Mouse (Mus musculus): ENCODE data around the gene Eomes. TPM values are rescaled to one million over a fixed set of nuclear protein-coding genes. Genes with fewer than 3 reads are reported as not detected.

Eomes gene
- polyA plus RNA-seq, 1 experiment from 2014 or later, result 0.09 TPM

DNA sequence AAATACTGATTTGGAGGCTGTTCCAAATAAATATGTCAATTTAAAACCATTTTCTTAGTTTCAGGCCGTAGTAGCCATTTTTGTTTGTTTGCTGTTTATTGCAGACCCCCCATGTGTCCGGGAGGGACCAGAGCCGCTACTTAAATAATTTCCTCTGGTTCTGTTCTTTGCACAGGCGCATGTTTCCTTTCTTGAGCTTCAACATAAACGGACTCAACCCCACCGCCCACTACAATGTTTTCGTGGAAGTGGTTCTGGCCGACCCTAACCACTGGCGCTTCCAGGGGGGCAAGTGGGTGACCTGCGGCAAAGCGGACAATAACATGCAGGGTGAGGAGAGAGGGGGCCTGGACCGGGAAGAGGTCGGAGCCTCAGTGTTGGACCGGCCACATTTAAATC lies 2.3 kb downstream of the Eomes start:
- H3K9ac ChIP-seq (ENCODE audit: low read length), result no peak overlapping the region
- no peaks in the 10 kb centered on the region for H3K9me3 ChIP-seq (replicated peaks; ENCODE audit: control insufficient read depth, low read length)
- no peak overlapping the region for H3K4me2 ChIP-seq (ENCODE audit: low read depth, low read length)
- H3K4me3 ChIP-seq (replicated peaks; ENCODE audit: low read length), result no peak overlapping the region
- peaks cover 86% of the 10 kb centered on the region for H3K27me3 ChIP-seq (ENCODE audit: control insufficient read depth, insufficient read depth, low read length)
- H3K4me1 ChIP-seq (ENCODE audit: control insufficient read depth, insufficient read depth, low read length), result peaks cover 18% of the 10 kb centered on the region; the same call in 1 of the 2 replicates
- H3K27ac ChIP-seq (ENCODE audit: low read length), result no peak overlapping the region
- no peaks in the 10 kb centered on the region for H3K36me3 ChIP-seq (ENCODE audit: control insufficient read depth, insufficient read depth, low read length)
- 5% methylated on average over 14 of the region's 14 CpGs for WGBS
- no peak for ATAC-seq (ENCODE audit: insufficient read depth, low FRiP score)

DNA sequence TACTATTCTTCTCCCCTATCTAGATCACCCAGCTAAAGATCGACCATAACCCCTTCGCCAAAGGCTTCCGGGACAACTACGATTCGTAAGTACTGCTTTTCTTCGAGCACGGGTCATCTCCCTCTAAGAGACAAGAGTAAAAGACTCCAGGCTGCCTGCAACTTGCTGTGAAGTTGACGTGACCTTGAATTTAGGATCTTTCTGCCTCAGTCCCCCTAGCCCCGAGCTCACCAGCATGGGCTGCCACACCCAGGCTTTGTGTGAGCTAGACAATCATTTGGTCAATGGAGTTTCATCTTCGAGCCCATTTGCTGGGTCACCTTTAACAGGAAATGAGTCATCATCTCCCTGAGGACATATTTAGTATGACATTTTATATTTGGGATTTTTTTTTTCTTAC lies 4.2 kb downstream of the Eomes start:
- Histone ChIP-seq H3K27ac (ENCODE audit: low read length) (no peak overlapping the region), H3K9me3 (replicated peaks; ENCODE audit: control insufficient read depth, low read length) (no peaks in the 10 kb centered on the region), H3K27me3 (ENCODE audit: control insufficient read depth, insufficient read depth, low read length) (peaks cover 84% of the 10 kb centered on the region), H3K4me1 (ENCODE audit: control insufficient read depth, insufficient read depth, low read length) (peaks cover 18% of the 10 kb centered on the region; the same call in 1 of the 2 replicates), H3K4me3 (replicated peaks; ENCODE audit: low read length) (no peak overlapping the region), H3K9ac (ENCODE audit: low read length) (no peak overlapping the region), H3K4me2 (ENCODE audit: low read depth, low read length) (no peak overlapping the region), H3K36me3 (ENCODE audit: control insufficient read depth, insufficient read depth, low read length) (no peaks in the 10 kb centered on the region)
- ATAC-seq (ENCODE audit: insufficient read depth, low FRiP score), result no peak
- WGBS, result 79% methylated on average over 10 of the region's 10 CpGs

DNA sequence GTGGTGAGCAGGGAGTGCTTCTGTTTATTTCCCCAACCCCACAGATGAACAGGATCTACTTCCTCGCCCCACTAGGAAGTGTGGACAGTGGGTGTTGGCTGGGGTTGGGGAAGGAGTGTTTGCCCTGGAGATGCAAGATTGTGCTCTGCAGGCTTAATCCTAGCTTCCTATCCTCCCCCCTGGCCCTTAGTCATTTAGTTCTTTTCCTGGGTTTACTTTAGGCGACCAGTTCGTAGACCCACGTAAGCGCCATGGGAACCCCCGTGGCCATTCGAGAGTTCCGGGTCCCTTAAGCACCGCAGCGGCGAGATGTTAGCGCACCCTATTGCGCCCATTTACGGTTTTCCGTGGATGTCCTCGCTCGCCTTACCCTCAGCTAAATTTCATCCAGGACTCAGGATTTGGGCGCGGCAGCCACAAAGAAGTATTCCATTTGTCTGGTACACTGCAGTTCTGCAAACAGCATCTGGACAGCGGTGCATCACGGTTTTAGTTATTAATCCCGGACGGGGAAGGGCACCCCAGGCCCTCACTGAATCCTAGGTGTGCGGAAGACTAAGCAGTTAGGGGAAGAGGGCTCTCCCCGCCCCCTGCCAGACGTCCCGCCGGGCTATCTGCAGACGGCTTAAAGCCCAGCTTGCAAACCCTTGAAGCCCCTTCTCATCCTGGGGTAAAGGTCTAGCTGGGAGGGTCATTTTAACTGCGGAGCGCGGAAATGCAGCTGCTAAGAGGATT lies 8.5 kb downstream of the Eomes start:
- no peaks in the 10 kb centered on the region for H3K36me3 ChIP-seq (ENCODE audit: control insufficient read depth, insufficient read depth, low read length)
- H3K27ac ChIP-seq (ENCODE audit: low read length), result no peak overlapping the region
- H3K4me1 ChIP-seq (ENCODE audit: control insufficient read depth, insufficient read depth, low read length), result peaks cover 10% of the 10 kb centered on the region
- peaks cover 59% of the 10 kb centered on the region for H3K27me3 ChIP-seq (ENCODE audit: control insufficient read depth, insufficient read depth, low read length)
- H3K4me3 ChIP-seq (replicated peaks; ENCODE audit: low read length), result 0 out of 2 replicates have a peak overlapping the region, but pooled peaks have one; percentile 9
- 2% methylated on average over 32 of the region's 32 CpGs for WGBS
- H3K9ac ChIP-seq (ENCODE audit: low read length), result no peak overlapping the region
- no peak for ATAC-seq (ENCODE audit: insufficient read depth, low FRiP score)
- H3K4me2 ChIP-seq (ENCODE audit: low read depth, low read length), result peak overlapping the region; percentile 14; the same call in 1 of the 2 replicates
- H3K9me3 ChIP-seq (replicated peaks; ENCODE audit: control insufficient read depth, low read length), result no peaks in the 10 kb centered on the region

DNA sequence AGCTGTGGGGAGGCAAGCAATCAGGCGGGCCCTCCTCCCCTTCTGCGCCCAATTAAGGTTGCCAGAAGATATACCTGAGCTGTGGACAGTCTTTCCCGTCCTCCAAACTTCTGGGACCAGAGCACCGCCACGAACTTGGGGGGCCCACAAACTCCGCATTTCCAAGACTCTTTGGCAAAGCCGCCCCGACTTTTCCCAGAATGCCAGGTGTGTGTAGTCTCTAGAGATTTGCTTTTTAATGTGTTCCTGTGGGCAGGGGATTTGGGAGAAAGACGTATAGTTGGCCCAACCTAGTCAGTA lies 9.0 kb downstream of the Eomes start:
- H3K36me3 ChIP-seq (ENCODE audit: control insufficient read depth, insufficient read depth, low read length), result no peaks in the 10 kb centered on the region
- ATAC-seq (ENCODE audit: insufficient read depth, low FRiP score), result no peak
- no peak overlapping the region for H3K27ac ChIP-seq (ENCODE audit: low read length)
- peaks cover 55% of the 10 kb centered on the region for H3K27me3 ChIP-seq (ENCODE audit: control insufficient read depth, insufficient read depth, low read length)
- WGBS, result 3% methylated on average over 9 of the region's 9 CpGs
- H3K4me3 ChIP-seq (replicated peaks; ENCODE audit: low read length), result no peak overlapping the region
- peaks cover 10% of the 10 kb centered on the region for H3K4me1 ChIP-seq (ENCODE audit: control insufficient read depth, insufficient read depth, low read length)
- peak overlapping the region; percentile 14; the same call in 1 of the 2 replicates for H3K4me2 ChIP-seq (ENCODE audit: low read depth, low read length)
- H3K9me3 ChIP-seq (replicated peaks; ENCODE audit: control insufficient read depth, low read length), result no peaks in the 10 kb centered on the region
- H3K9ac ChIP-seq (ENCODE audit: low read length), result no peak overlapping the region

DNA sequence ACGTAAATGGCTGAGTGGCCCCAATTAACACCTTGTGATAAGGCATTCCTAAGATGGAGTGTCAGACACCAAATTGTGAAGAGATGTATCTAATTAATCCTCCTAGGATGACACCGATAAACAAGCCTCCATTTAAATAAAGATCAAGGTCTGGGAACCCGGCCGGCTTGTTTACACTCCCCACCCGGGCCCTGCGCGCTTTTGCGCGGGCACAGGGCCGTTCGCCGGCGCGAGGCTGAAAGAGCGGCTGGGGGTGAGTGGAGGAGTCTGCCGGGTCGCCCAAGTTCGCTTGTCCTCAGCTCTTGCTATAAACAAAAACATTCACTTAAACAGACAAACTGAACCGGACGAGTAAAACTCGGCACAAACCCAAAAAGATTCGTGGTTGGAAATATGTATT lies 9.6 kb downstream of the Eomes start:
- H3K4me2 ChIP-seq (ENCODE audit: low read depth, low read length), result peak overlapping the region; percentile 61
- H3K9ac ChIP-seq (ENCODE audit: low read length), result no peak overlapping the region
- peaks cover 10% of the 10 kb centered on the region for H3K4me1 ChIP-seq (ENCODE audit: control insufficient read depth, insufficient read depth, low read length)
- H3K36me3 ChIP-seq (ENCODE audit: control insufficient read depth, insufficient read depth, low read length), result no peaks in the 10 kb centered on the region
- H3K27ac ChIP-seq (ENCODE audit: low read length), result no peak overlapping the region
- under 1% methylated on average over 22 of the region's 22 CpGs for WGBS
- H3K9me3 ChIP-seq (replicated peaks; ENCODE audit: control insufficient read depth, low read length), result no peaks in the 10 kb centered on the region
- H3K4me3 ChIP-seq (replicated peaks; ENCODE audit: low read length), result peak overlapping the region; percentile 46
- no peak for ATAC-seq (ENCODE audit: insufficient read depth, low FRiP score)
- peaks cover 50% of the 10 kb centered on the region for H3K27me3 ChIP-seq (ENCODE audit: control insufficient read depth, insufficient read depth, low read length)

DNA sequence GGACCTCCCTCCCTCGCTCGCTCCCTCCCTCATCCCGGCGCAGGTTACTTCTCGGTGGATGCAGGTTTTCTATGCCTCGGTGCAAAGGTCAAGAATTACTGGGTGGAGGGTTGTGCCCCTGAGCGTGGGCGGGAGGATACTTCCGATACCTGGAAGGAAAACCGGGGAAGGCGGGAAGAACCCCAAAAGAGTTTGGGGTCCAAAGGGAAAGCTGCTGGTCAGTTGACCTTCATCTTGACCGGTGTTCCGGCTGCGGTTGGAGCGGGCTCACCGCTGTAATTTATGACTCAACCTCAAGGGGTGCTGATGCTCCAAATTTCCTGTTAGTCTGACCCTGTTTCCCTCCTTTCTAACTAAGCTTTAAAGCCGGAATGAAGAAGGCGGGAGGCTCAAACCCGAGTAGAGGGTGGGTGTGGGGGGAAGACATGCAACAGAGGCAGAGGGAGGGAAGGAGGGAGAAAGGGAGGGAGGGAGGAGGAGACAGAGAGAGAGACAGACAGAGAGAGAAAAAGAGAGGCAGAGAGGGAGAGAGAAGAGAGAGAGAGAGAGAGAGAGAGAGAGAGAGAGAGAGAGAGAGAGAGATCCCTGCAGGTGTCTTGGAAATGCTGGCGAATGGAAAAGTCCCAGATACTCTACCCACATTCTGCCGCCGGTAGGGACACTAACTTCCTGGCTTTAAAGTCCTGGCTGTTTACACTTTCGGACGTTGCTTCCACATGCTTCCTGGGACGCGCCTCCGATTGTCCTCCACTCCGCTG lies 10.3 kb downstream of the Eomes start:
- Histone ChIP-seq H3K27ac (ENCODE audit: low read length) (no peak overlapping the region), H3K9ac (ENCODE audit: low read length) (no peak overlapping the region; the same call in 1 of the 2 replicates), H3K9me3 (replicated peaks; ENCODE audit: control insufficient read depth, low read length) (no peaks in the 10 kb centered on the region), H3K4me3 (replicated peaks; ENCODE audit: low read length) (peak overlapping the region; percentile 46), H3K4me2 (ENCODE audit: low read depth, low read length) (peak overlapping the region; percentile 61), H3K36me3 (ENCODE audit: control insufficient read depth, insufficient read depth, low read length) (no peaks in the 10 kb centered on the region), H3K27me3 (ENCODE audit: control insufficient read depth, insufficient read depth, low read length) (peaks cover 48% of the 10 kb centered on the region), H3K4me1 (ENCODE audit: control insufficient read depth, insufficient read depth, low read length) (peaks cover 10% of the 10 kb centered on the region)
- no peak for ATAC-seq (ENCODE audit: insufficient read depth, low FRiP score)
- 1% methylated on average over 28 of the region's 28 CpGs for WGBS

DNA sequence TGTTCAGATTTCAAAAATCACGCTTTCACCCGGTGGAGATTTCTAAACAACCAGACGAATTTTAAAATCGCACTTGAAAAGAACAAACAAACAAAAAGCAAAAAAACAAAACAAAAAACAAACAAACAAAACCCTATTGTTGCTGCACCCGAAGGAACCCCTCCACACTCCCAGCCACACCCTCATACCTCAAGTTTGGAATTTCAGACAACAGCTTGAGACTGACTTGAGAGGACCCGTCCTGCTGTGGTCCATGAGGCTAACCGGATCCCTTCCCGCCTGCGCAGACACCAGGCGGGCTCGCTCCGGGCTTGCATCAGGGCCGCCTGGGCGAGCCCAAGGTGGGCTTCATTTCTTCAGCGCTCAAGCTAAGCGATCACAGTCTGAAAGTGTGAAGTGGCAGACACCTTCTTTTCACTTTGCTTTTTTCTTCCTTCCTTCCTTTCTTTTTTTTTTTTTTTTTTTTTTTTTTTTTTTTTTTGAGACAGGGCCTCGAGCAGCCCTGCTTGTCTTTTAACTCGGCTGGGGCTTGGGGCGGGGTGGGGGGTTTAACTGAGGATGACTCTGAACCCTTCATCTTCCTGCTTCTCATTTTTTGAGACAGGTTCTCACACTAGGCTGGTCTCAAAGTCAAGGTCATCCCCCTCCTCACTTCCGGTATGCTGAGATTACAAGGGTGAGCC lies 11.0 kb downstream of the Eomes start:
- Histone ChIP-seq H3K9me3 (replicated peaks; ENCODE audit: control insufficient read depth, low read length) (no peaks in the 10 kb centered on the region), H3K4me1 (ENCODE audit: control insufficient read depth, insufficient read depth, low read length) (peaks cover 10% of the 10 kb centered on the region), H3K4me2 (ENCODE audit: low read depth, low read length) (peak overlapping the region; percentile 61), H3K9ac (ENCODE audit: low read length) (peak overlapping the region; percentile 46), H3K36me3 (ENCODE audit: control insufficient read depth, insufficient read depth, low read length) (no peaks in the 10 kb centered on the region), H3K27ac (ENCODE audit: low read length) (no peak overlapping the region), H3K4me3 (replicated peaks; ENCODE audit: low read length) (peak overlapping the region; percentile 46), H3K27me3 (ENCODE audit: control insufficient read depth, insufficient read depth, low read length) (peaks cover 43% of the 10 kb centered on the region)
- whole genome bisulfite sequencing, result 1% methylated on average over 20 of the region's 20 CpGs
- no peak for ATAC-seq (ENCODE audit: insufficient read depth, low FRiP score)

DNA sequence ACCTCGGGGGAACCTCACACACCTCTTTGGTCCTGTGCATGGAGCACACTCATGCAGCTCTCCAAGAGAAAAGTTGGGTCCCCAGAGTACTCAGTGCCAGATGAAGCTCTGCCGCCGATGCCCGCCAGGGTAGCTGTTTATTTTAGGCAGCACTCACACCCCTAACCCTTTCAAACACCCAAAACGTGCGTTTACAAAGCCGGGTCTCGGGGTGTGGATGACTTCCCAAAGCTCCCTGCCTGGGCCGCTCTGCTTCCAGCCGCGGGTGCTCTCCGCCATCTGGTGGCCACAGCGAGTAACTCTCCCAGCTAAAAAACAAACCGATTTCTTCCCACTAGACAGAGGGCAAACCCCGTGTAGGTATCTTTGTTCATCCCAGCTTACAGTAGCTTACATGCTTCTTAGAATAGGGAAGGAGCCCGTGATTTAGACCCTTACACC lies 11.6 kb downstream of the Eomes start:
- H3K4me1 ChIP-seq (ENCODE audit: control insufficient read depth, insufficient read depth, low read length), result peaks cover 10% of the 10 kb centered on the region
- no peaks in the 10 kb centered on the region for H3K36me3 ChIP-seq (ENCODE audit: control insufficient read depth, insufficient read depth, low read length)
- H3K9me3 ChIP-seq (replicated peaks; ENCODE audit: control insufficient read depth, low read length), result 0 out of 2 replicates have a peak, but pooled peaks cover 4% of the 10 kb centered on the region
- WGBS, result under 1% methylated on average over 16 of the region's 16 CpGs
- peak overlapping the region; percentile 61 for H3K4me2 ChIP-seq (ENCODE audit: low read depth, low read length)
- peak overlapping the region; percentile 46; the same call in 1 of the 2 replicates for H3K9ac ChIP-seq (ENCODE audit: low read length)
- ATAC-seq (ENCODE audit: insufficient read depth, low FRiP score), result peak; percentile 61; the same call in 1 of the 2 replicates
- peak overlapping the region; percentile 46 for H3K4me3 ChIP-seq (replicated peaks; ENCODE audit: low read length)
- no peak overlapping the region for H3K27ac ChIP-seq (ENCODE audit: low read length)
- peaks cover 38% of the 10 kb centered on the region for H3K27me3 ChIP-seq (ENCODE audit: control insufficient read depth, insufficient read depth, low read length)

DNA sequence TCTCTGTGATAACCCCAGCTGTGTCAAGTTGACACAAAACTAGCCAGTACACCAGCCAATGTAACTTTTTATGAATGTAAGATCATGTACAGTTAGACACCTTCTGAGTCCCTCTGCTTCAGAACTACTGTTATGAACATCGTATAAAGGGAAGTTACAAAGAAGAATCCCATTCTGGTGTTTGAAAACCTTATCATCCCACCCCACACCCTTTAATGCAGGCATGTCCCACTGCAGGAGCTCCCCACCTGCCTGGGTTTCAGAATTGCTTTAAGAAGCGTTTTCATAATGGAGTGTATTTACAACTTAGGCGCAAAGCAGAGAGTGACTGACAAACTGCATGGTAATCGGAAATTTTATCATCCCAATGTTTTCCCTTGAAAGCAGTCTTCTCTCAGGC lies 13.2 kb downstream of the Eomes start:
- peaks cover 10% of the 10 kb centered on the region for H3K4me1 ChIP-seq (ENCODE audit: control insufficient read depth, insufficient read depth, low read length)
- no peak overlapping the region for H3K4me2 ChIP-seq (ENCODE audit: low read depth, low read length)
- H3K9me3 ChIP-seq (replicated peaks; ENCODE audit: control insufficient read depth, low read length), result 0 out of 2 replicates have a peak, but pooled peaks cover 4% of the 10 kb centered on the region
- no peak for ATAC-seq (ENCODE audit: insufficient read depth, low FRiP score)
- no peak overlapping the region for H3K27ac ChIP-seq (ENCODE audit: low read length)
- H3K36me3 ChIP-seq (ENCODE audit: control insufficient read depth, insufficient read depth, low read length), result no peaks in the 10 kb centered on the region
- WGBS, result 75% methylated on average over 4 of the region's 4 CpGs
- H3K9ac ChIP-seq (ENCODE audit: low read length), result no peak overlapping the region
- H3K27me3 ChIP-seq (ENCODE audit: control insufficient read depth, insufficient read depth, low read length), result peaks cover 28% of the 10 kb centered on the region
- no peak overlapping the region for H3K4me3 ChIP-seq (replicated peaks; ENCODE audit: low read length)

Measured in stomach, embryonic 16.5 days (tissue).